Mouse (Mus musculus) heart, embryonic 15.5 days (tissue): Measurements from ENCODE around the gene Myb. TPM values are rescaled to one million over a fixed set of nuclear protein-coding genes. Genes with fewer than 3 reads are reported as not detected.
A peak's percentile ranks its signal among the peaks of the same experiment; 100 is the strongest.

Experiments used
- ATAC-seq: fragments of 200-750 bp; cut with Nextera tagmentation; replicated peaks from 2 replicates; pipeline ENCODE4 v1.8.0; 2017; ENCODE audit warnings: low read depth, moderate TSS enrichment; ENCODE audit not compliant: insufficient number of reproducible peaks, insufficient read depth, low FRiP score
- H3K27ac ChIP-seq: fragments of 300-500 bp; sonication (generic); 2 replicates; pipeline ENCODE4 v1.5.1; 2015; ENCODE audit warnings: mild to moderate bottlenecking, inconsistent platforms
- H3K27me3 ChIP-seq: fragments of 300-500 bp; sonication (generic); 2 replicates; pipeline ENCODE4 v1.6.1; 2015; ENCODE audit warnings: inconsistent platforms
- H3K36me3 ChIP-seq: fragments of 300-500 bp; sonication (generic); 2 replicates; pipeline ENCODE4 v1.6.1; 2015; ENCODE audit warnings: mild to moderate bottlenecking, inconsistent platforms
- H3K4me1 ChIP-seq: fragments of 300-500 bp; sonication (generic); replicated peaks from 2 replicates; pipeline ENCODE4 v1.6.1; 2015; ENCODE audit warnings: inconsistent platforms
- H3K4me2 ChIP-seq: fragments of 300-500 bp; sonication (generic); 2 replicates; pipeline ENCODE4 v1.6.1; 2015; ENCODE audit warnings: inconsistent platforms, mild to moderate bottlenecking, moderate library complexity
- H3K4me3 ChIP-seq: fragments of 300-500 bp; sonication (generic); 2 replicates; pipeline ENCODE4 v1.5.1; 2015; ENCODE audit warnings: mild to moderate bottlenecking, inconsistent platforms
- H3K9ac ChIP-seq: fragments of 300-500 bp; sonication (generic); 2 replicates; pipeline ENCODE4 v1.6.1; 2015; ENCODE audit warnings: mild to moderate bottlenecking, inconsistent platforms
- H3K9me3 ChIP-seq: fragments of 300-500 bp; sonication (generic); replicated peaks from 2 replicates; pipeline ENCODE4 v1.6.1; 2016; ENCODE audit warnings: inconsistent platforms
- WGBS: fragments of 180-500 bp; shearing (Covaris S2); methylation state at CpG from one replicate; pipeline ENCODE4 v1.1.7; 2015; ENCODE audit warnings: mixed read lengths; 5-methylcytosine and 5-hydroxymethylcytosine counted together
- polyA plus RNA-seq: library from polyadenylated mRNA; unstranded; fragments of >200 nt; fragmentation: Nextera tagmentation; extraction: Ambion mirVana; gene quantifications from 2 replicates; pipeline ENCODE4 v1.2.1, GENCODE M21; 2015

The Myb gene
- polyA plus RNA-seq, 1 experiment from 2014 or later: 1.6 TPM

GRCm38 (mm10) chr10:21167842-21168241 lies 7.1 kb upstream of the Myb start:
- Histone ChIP-seq H3K9me3 (no peaks in the 10 kb centered on the region), H3K4me3 (no peak overlapping the region), H3K9ac (no peak overlapping the region), H3K4me1 (peaks cover 5% of the 10 kb centered on the region), H3K4me2 (no peak overlapping the region), H3K27ac (no peak overlapping the region), H3K27me3 (peaks cover 6% of the 10 kb centered on the region; the same call in 1 of the 2 replicates), H3K36me3 (no peaks in the 10 kb centered on the region)
- ATAC-seq: no peak
- WGBS: 91% methylated on average over 6 of the region's 6 CpGs

DNA sequence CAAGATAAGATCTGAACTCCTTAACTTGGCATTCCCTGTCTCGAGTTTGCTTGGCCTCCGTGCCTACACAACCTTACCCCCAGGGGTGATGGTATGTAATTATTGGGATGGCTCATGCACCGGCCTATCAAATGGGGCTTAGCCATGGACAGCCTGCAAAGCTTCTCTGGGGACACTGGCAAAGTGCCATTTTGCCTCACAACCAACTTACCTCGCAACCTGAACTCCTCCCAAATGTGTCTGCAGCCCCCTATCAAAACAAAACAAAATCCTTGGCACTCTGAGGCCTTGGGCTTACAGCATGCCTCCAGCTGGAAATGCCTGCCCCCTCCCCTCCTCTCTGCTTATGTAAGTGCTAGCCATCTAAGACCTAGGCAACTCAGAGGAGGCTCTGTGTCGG lies 6.4 kb upstream of the Myb start:
- peaks cover 11% of the 10 kb centered on the region for H3K27me3 ChIP-seq
- no peak overlapping the region for H3K27ac ChIP-seq
- no peaks in the 10 kb centered on the region for H3K9me3 ChIP-seq
- H3K9ac ChIP-seq: no peak overlapping the region
- WGBS: 74% methylated on average over 5 of the region's 5 CpGs
- no peaks in the 10 kb centered on the region for H3K36me3 ChIP-seq
- H3K4me1 ChIP-seq: peaks cover 5% of the 10 kb centered on the region
- no peak overlapping the region for H3K4me2 ChIP-seq
- no peak for ATAC-seq
- H3K4me3 ChIP-seq: no peak overlapping the region

GRCm38 (mm10) chr10:21165411-21165810 lies 4.6 kb upstream of the Myb start:
- no peak overlapping the region for H3K4me2 ChIP-seq
- 81% methylated on average over 4 of the region's 4 CpGs for WGBS
- H3K9ac ChIP-seq: no peak overlapping the region
- peaks cover 10% of the 10 kb centered on the region for H3K4me1 ChIP-seq
- H3K36me3 ChIP-seq: no peaks in the 10 kb centered on the region
- no peaks in the 10 kb centered on the region for H3K9me3 ChIP-seq
- peaks cover 19% of the 10 kb centered on the region for H3K27me3 ChIP-seq
- H3K27ac ChIP-seq: no peak overlapping the region
- ATAC-seq: no peak
- no peak overlapping the region for H3K4me3 ChIP-seq

GRCm38 (mm10) chr10:21162124-21162523 lies 1.3 kb upstream of the Myb start:
- Histone ChIP-seq H3K4me3 (0 out of 2 replicates have a peak overlapping the region, but pooled peaks have one; percentile 74), H3K4me2 (0 out of 2 replicates have a peak overlapping the region, but pooled peaks have one; percentile 100), H3K36me3 (no peaks in the 10 kb centered on the region), H3K9ac (no peak overlapping the region), H3K4me1 (peaks cover 33% of the 10 kb centered on the region), H3K27me3 (peaks cover 28% of the 10 kb centered on the region), H3K27ac (no peak overlapping the region), H3K9me3 (no peaks in the 10 kb centered on the region)
- no peak for ATAC-seq
- 49% methylated on average over 3 of the region's 3 CpGs for WGBS

DNA sequence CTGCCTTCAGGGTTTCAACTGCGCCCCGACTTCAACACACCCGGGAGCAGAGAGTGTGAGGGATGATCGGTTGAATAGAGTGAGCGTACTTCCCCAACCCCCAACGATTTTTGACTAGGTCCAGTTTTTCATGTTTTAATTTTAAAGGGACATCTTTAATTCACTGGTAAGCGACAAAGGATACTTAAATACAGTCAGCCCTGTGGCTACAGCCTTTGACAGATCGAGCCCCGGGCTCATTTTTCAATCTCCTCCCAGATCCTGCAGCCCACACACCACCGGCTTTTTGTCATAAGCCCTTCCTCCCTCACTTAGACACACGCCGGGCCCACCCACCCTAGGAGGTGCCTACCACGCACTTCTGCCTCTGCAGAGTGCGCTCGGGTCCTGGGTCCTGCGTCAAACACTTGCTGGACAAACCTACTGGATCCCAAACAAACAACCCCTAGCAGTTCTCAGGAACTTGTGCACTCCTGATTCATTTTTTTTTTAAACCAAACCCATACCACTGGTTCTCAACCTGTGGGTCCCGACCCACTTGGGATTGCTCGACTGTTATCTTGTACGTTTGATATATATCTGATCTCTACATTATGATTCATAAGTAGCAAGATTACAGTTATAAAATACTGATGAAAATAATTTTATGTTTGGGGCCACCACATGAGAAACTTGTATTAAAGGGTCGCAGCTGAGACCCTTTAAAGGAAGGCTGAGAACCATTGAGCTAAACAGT lies 743 bp upstream of the Myb start:
- H3K27ac ChIP-seq: peak overlapping the region; percentile 47
- WGBS: 4% methylated on average over 20 of the region's 20 CpGs
- ATAC-seq: 0 out of 2 replicates have a peak, but pooled peaks have one; percentile 19
- peaks cover 33% of the 10 kb centered on the region for H3K4me1 ChIP-seq
- peak overlapping the region; percentile 67 for H3K9ac ChIP-seq
- peak overlapping the region; percentile 100 for H3K4me2 ChIP-seq
- H3K9me3 ChIP-seq: no peaks in the 10 kb centered on the region
- peaks cover 28% of the 10 kb centered on the region for H3K27me3 ChIP-seq
- no peaks in the 10 kb centered on the region for H3K36me3 ChIP-seq
- H3K4me3 ChIP-seq: peak overlapping the region; percentile 74

DNA sequence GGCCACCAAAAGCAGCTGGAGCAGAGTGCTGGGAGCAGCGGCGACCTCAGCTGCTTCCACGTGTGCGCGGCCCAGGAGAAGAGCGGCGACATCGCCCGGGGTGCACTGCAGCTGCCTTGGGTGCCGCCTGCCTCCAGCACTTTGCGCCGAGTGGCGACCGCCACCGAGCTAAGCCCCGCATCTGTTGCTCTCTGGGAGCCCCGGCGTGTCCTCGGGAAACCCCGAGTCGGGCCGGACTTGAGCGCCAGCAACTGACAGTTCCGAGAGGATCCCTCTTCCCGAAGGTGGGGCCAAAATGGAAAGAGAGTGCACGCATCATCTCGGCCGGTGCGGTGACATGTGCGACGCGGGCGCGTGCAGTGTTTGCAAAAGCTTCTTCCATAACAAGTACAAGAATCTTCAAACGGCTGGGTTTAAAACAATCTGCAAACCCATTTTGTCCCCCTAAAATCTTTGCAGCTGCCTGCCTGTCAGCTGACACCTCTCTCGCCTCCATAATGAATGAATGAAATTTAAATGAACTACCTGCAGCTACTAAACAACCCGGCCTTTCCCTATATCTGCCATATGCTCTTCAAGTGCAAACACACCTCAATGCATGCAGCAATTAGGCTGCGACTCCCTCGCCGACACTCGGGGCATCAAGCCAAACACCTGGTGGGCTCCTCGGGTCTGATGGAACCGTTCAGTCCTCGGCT lies 938 bp downstream of the Myb start:
- Histone ChIP-seq H3K4me3 (peak overlapping the region; percentile 74), H3K27ac (no peak overlapping the region), H3K27me3 (peaks cover 31% of the 10 kb centered on the region), H3K9ac (peak overlapping the region; percentile 67), H3K4me2 (peak overlapping the region; percentile 100), H3K36me3 (no peaks in the 10 kb centered on the region), H3K4me1 (peaks cover 28% of the 10 kb centered on the region), H3K9me3 (no peaks in the 10 kb centered on the region)
- under 1% methylated on average over 44 of the region's 44 CpGs for WGBS
- no peak; the same call in 1 of the 2 replicates for ATAC-seq

- H3K9me3 ChIP-seq: no peaks in the 10 kb centered on the region
- H3K4me2 ChIP-seq: peak overlapping the region; percentile 100
- under 1% methylated on average over 35 of the region's 35 CpGs for WGBS
- H3K36me3 ChIP-seq: no peaks in the 10 kb centered on the region
- H3K4me3 ChIP-seq: peak overlapping the region; percentile 74
- ATAC-seq: no peak
- H3K27ac ChIP-seq: no peak overlapping the region
- peaks cover 28% of the 10 kb centered on the region for H3K4me1 ChIP-seq
- peak overlapping the region; percentile 67 for H3K9ac ChIP-seq
- H3K27me3 ChIP-seq: peaks cover 31% of the 10 kb centered on the region
These were observed 1.8 kb downstream of the Myb start for GRCm38 (mm10) chr10:21158918-21159443.

GRCm38 (mm10) chr10:21158111-21158917 lies 2.5 kb downstream of the Myb start:
- H3K9ac ChIP-seq: peak overlapping the region; percentile 67; the same call in 1 of the 2 replicates
- no peak overlapping the region for H3K27ac ChIP-seq

DNA sequence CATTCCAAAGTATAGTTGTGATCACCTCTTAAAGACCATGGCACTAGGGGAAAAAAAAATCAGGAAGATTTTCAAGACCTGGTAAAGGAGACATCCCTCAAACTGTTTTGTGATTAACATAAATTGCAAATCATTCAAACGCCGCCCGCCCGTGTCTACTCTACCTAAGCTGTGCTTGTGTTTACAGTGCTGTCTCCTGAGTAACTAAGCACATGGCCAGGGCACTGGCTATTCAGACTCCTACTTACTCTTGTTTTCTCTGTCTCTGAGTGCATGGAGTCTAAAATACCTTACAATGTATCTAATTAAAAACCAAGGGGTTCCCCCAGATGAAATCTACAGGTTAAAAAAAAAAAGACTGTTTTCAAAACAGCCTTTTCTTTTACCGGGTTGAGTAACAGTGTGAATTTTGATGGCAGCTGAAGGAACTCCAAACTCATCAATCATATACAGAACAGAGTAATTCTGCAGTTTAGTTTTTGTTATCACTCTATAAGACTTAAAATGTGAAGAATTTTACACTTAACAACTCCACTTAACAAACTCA lies 3.8 kb downstream of the Myb start:
- Histone ChIP-seq H3K9ac (no peak overlapping the region), H3K4me2 (no peak overlapping the region), H3K4me1 (peaks cover 28% of the 10 kb centered on the region), H3K36me3 (no peaks in the 10 kb centered on the region), H3K27ac (no peak overlapping the region), H3K9me3 (no peaks in the 10 kb centered on the region), H3K27me3 (peaks cover 19% of the 10 kb centered on the region), H3K4me3 (no peak overlapping the region)
- ATAC-seq: no peak
- WGBS: 54% methylated on average over 5 of the region's 5 CpGs

More at GRCm38 (mm10) chr10:21158111-21158917, 2.5 kb downstream of the Myb start:
- no peaks in the 10 kb centered on the region for H3K36me3 ChIP-seq
- H3K27me3 ChIP-seq: peaks cover 25% of the 10 kb centered on the region
- peak overlapping the region; percentile 74 for H3K4me3 ChIP-seq
- 5% methylated on average over 19 of the region's 19 CpGs for WGBS
- ATAC-seq: no peak
- H3K4me2 ChIP-seq: peak overlapping the region; percentile 100
- peaks cover 28% of the 10 kb centered on the region for H3K4me1 ChIP-seq
- H3K9me3 ChIP-seq: no peaks in the 10 kb centered on the region

GRCm38 (mm10) chr10:21156416-21156815 lies 4.4 kb downstream of the Myb start:
- Histone ChIP-seq H3K36me3 (no peaks in the 10 kb centered on the region), H3K4me1 (peaks cover 26% of the 10 kb centered on the region)
- no peak for ATAC-seq

More at GRCm38 (mm10) chr10:21156416-21156815, 4.4 kb downstream of the Myb start:
- no peak overlapping the region for H3K4me2 ChIP-seq
- H3K27ac ChIP-seq: no peak overlapping the region
- no peaks in the 10 kb centered on the region for H3K9me3 ChIP-seq
- peaks cover 13% of the 10 kb centered on the region for H3K27me3 ChIP-seq
- WGBS: 88% methylated on average over 3 of the region's 3 CpGs
- no peak overlapping the region for H3K4me3 ChIP-seq
- H3K9ac ChIP-seq: no peak overlapping the region
